Mouse (Mus musculus) cerebellum, adult 2 months (tissue): Measurements from ENCODE around the gene Eps8l2. TPM values are rescaled to one million over a fixed set of nuclear protein-coding genes. Genes with fewer than 3 reads are reported as not detected.

Experiments
- DNase-seq, 2 experiments: peaks; one replicate each; pipeline ENCODE4 v3.0.0; 2021
- H3K27ac ChIP-seq: fragments of 200-500 bp; 2 replicates; pipeline ENCODE4 v1.5.1; 2012; ENCODE audit warnings: low read length, control low read depth, inconsistent platforms; ENCODE audit not compliant: insufficient read depth
- H3K27me3 ChIP-seq: fragments of 200-500 bp; 2 replicates; pipeline ENCODE4 v1.6.1; 2012; ENCODE audit warnings: inconsistent platforms, mild to moderate bottlenecking, low read length, moderate library complexity; ENCODE audit not compliant: control insufficient read depth, insufficient read depth
- H3K4me1 ChIP-seq: fragments of 200-500 bp; 2 replicates; pipeline ENCODE4 v1.6.1; 2011; ENCODE audit warnings: low read length; ENCODE audit not compliant: control insufficient read depth, insufficient read depth
- H3K4me3 ChIP-seq: fragments of 200-500 bp; replicated peaks from 2 replicates; pipeline ENCODE3; 2011; ENCODE audit warnings: mild to moderate bottlenecking, low read depth, low read length, control low read depth; ENCODE audit not compliant: insufficient read depth
- CTCF ChIP-seq: fragments of 200-500 bp; IDR thresholded peaks from 2 replicates; pipeline ENCODE4 v1.5.1; 2011; ENCODE audit warnings: low read depth, mild to moderate bottlenecking, control low read depth, low read length, moderate library complexity, borderline replicate concordance; ENCODE audit not compliant: insufficient read depth
- POLR2A ChIP-seq: fragments of 200-500 bp; IDR thresholded peaks from 2 replicates; pipeline ENCODE4 v1.6.1; 2011; ENCODE audit warnings: low read length, control low read depth, borderline replicate concordance; ENCODE audit not compliant: insufficient read depth
- WGBS: fragments of 180-500 bp; shearing (Covaris S2); methylation state at CpG from one replicate; pipeline ENCODE4 v1.1.7; 2018; 5-methylcytosine and 5-hydroxymethylcytosine counted together
- polyA plus RNA-seq: library from polyadenylated mRNA; depleted of rRNA; stranded (reverse); fragments of >200 nt; gene quantifications from 2 replicates; pipeline ENCODE4 v1.2.3, GENCODE M21; 2012

The Eps8l2 gene
- polyA plus RNA-seq, 1 experiment = 77.3 TPM

- WGBS = 78% methylated on average over 10 of the region's 10 CpGs
- no peak for TF ChIP-seq POLR2A
- no peak for TF ChIP-seq CTCF
- DNase-seq = no peak
- H3K4me3 ChIP-seq = no peak overlapping the region
- H3K27ac ChIP-seq = no peak overlapping the region
- no peaks in the 10 kb centered on the region for H3K4me1 ChIP-seq
- no peaks in the 10 kb centered on the region for H3K27me3 ChIP-seq
These were observed 3.1 kb downstream of the Eps8l2 start for GRCm38 (mm10) chr7:141341689-141342226.

GRCm38 (mm10) chr7:141343230-141343629, 4.5 kb downstream of the Eps8l2 start:
- no peak overlapping the region for H3K4me3 ChIP-seq
- no peak overlapping the region for H3K27ac ChIP-seq
- TF ChIP-seq POLR2A = no peak
- no peak for TF ChIP-seq CTCF
- no peak for DNase-seq
- no peaks in the 10 kb centered on the region for H3K27me3 ChIP-seq
- WGBS = 13% methylated on average over 2 of the region's 2 CpGs
- H3K4me1 ChIP-seq = no peaks in the 10 kb centered on the region

- TF ChIP-seq POLR2A (no peak), CTCF (no peak)
- no peak for DNase-seq
- Histone ChIP-seq H3K4me3 (no peak overlapping the region), H3K27ac (no peak overlapping the region), H3K27me3 (no peaks in the 10 kb centered on the region), H3K4me1 (no peaks in the 10 kb centered on the region)
- 80% methylated on average over 7 of the region's 7 CpGs for WGBS
These were observed 5.0 kb downstream of the Eps8l2 start for GRCm38 (mm10) chr7:141343696-141344095.

GRCm38 (mm10) chr7:141344787-141345186, 6.1 kb downstream of the Eps8l2 start:
- TF ChIP-seq POLR2A (no peak), CTCF (no peak)
- no peak overlapping the region for H3K4me3 ChIP-seq
- WGBS = 93% methylated on average over 5 of the region's 5 CpGs
- H3K4me1 ChIP-seq = no peaks in the 10 kb centered on the region
- no peak for DNase-seq
- no peak overlapping the region for H3K27ac ChIP-seq
- H3K27me3 ChIP-seq = no peaks in the 10 kb centered on the region

- Histone ChIP-seq H3K27me3 (no peaks in the 10 kb centered on the region), H3K27ac (no peak overlapping the region), H3K4me3 (no peak overlapping the region), H3K4me1 (peaks cover 13% of the 10 kb centered on the region)
- TF ChIP-seq CTCF (no peak), POLR2A (no peak)
- 88% methylated on average over 6 of the region's 6 CpGs for WGBS
- no peak for DNase-seq
These were observed 12.4 kb downstream of the Eps8l2 start for GRCm38 (mm10) chr7:141351061-141351460.

- Histone ChIP-seq H3K4me3 (no peak overlapping the region), H3K27ac (no peak overlapping the region), H3K4me1 (peaks cover 19% of the 10 kb centered on the region), H3K27me3 (no peaks in the 10 kb centered on the region)
- no peak for TF ChIP-seq CTCF
- no peak for TF ChIP-seq POLR2A
- WGBS = 33% methylated on average over 8 of the region's 8 CpGs
- peak in 1 of 2 experiments; percentile 63 for DNase-seq
These were observed 16.4 kb downstream of the Eps8l2 start for GRCm38 (mm10) chr7:141355051-141355450.

GRCm38 (mm10) chr7:141355626-141356326, 17.1 kb downstream of the Eps8l2 start:
- Histone ChIP-seq H3K4me3 (no peak overlapping the region), H3K27ac (no peak overlapping the region), H3K4me1 (peaks cover 19% of the 10 kb centered on the region), H3K27me3 (no peaks in the 10 kb centered on the region)
- whole genome bisulfite sequencing = 36% methylated on average over 12 of the region's 12 CpGs
- TF ChIP-seq POLR2A (no peak), CTCF (peak; percentile 33; the same call in 1 of the 2 replicates)
- peak in 1 of 2 experiments; percentile 46 for DNase-seq

GRCm38 (mm10) chr7:141356971-141357370, 18.3 kb downstream of the Eps8l2 start:
- TF ChIP-seq CTCF (no peak), POLR2A (no peak)
- Histone ChIP-seq H3K27ac (no peak overlapping the region), H3K4me3 (no peak overlapping the region), H3K4me1 (peaks cover 25% of the 10 kb centered on the region), H3K27me3 (no peaks in the 10 kb centered on the region)
- 30% methylated on average over 14 of the region's 14 CpGs for WGBS
- DNase-seq = no peak

GRCm38 (mm10) chr7:141361510-141361909, 22.8 kb downstream of the Eps8l2 start:
- Histone ChIP-seq H3K4me3 (peak overlapping the region; percentile 37), H3K27me3 (no peaks in the 10 kb centered on the region), H3K27ac (no peak overlapping the region), H3K4me1 (peaks cover 9% of the 10 kb centered on the region)
- TF ChIP-seq POLR2A (no peak), CTCF (no peak)
- WGBS = 11% methylated on average over 24 of the region's 24 CpGs
- DNase-seq = peak; percentile 75 to 80
